Mouse (Mus musculus): ENCODE data around the gene March7. TPM values are rescaled to one million over a fixed set of nuclear protein-coding genes. Genes with fewer than 3 reads are reported as not detected.

March7 gene
- polyA plus RNA-seq, 1 experiment from 2014 or later, result 16.5 TPM

GRCm38 (mm10) chr2:60230361-60230760, 20.7 kb downstream of the March7 start:
- H3K36me3 ChIP-seq (replicated peaks; ENCODE audit: insufficient read depth, low read length), result peaks cover 45% of the 10 kb centered on the region
- DNase-seq, result no peak
- 76% methylated on average over 2 of the region's 2 CpGs for WGBS (ENCODE audit: insufficient replicate concordance)

GRCm38 (mm10) chr2:60233147-60233546, 23.5 kb downstream of the March7 start:
- ATAC-seq, result no peak
- TF ChIP-seq CTCF (IDR thresholded peaks at IDR 0.05; ENCODE audit: low read depth), result no peak
- TF ChIP-seq EP300 (IDR thresholded peaks at IDR 0.05; ENCODE audit: low read depth), result no peak
- DNase-seq, result no peak
- Histone ChIP-seq H3K36me3 (replicated peaks; ENCODE audit: insufficient read depth, low read length) (peaks cover 64% of the 10 kb centered on the region), H3K9me3 (ENCODE audit: low read length) (no peaks in the 10 kb centered on the region), H3K27ac (ENCODE audit: low read depth) (no peak overlapping the region), H3K4me1 (ENCODE audit: insufficient read depth) (no peaks in the 10 kb centered on the region), H3K27me3 (ENCODE audit: insufficient read depth, low read length) (no peaks in the 10 kb centered on the region), H3K4me2 (ENCODE audit: low read depth, low read length) (no peak overlapping the region), H3K9ac (replicated peaks) (no peak overlapping the region), H3K4me3 (ENCODE audit: low read depth, low read length) (no peak overlapping the region)
- whole genome bisulfite sequencing (ENCODE audit: insufficient replicate concordance), result 65% methylated on average over 2 of the region's 2 CpGs

More at GRCm38 (mm10) chr2:60230361-60230760, 20.7 kb downstream of the March7 start:
- no peak overlapping the region for H3K4me3 ChIP-seq (ENCODE audit: low read depth, low read length)
- no peak overlapping the region for H3K4me2 ChIP-seq (ENCODE audit: low read depth, low read length)
- no peaks in the 10 kb centered on the region for H3K27me3 ChIP-seq (ENCODE audit: insufficient read depth, low read length)
- no peak for ATAC-seq
- H3K27ac ChIP-seq (ENCODE audit: low read depth), result no peak overlapping the region
- no peak overlapping the region for H3K9ac ChIP-seq (replicated peaks)
- no peaks in the 10 kb centered on the region for H3K9me3 ChIP-seq (ENCODE audit: low read length)
- TF ChIP-seq EP300 (IDR thresholded peaks at IDR 0.05; ENCODE audit: low read depth) (no peak), CTCF (IDR thresholded peaks at IDR 0.05; ENCODE audit: low read depth) (no peak)
- 0 out of 2 replicates have a peak, but pooled peaks cover 4% of the 10 kb centered on the region for H3K4me1 ChIP-seq (ENCODE audit: insufficient read depth)

- DNase-seq, result no peak
- ATAC-seq, result no peak
- Histone ChIP-seq H3K9me3 (ENCODE audit: low read length) (no peaks in the 10 kb centered on the region), H3K27ac (ENCODE audit: low read depth) (no peak overlapping the region), H3K27me3 (ENCODE audit: insufficient read depth, low read length) (no peaks in the 10 kb centered on the region), H3K9ac (replicated peaks) (no peak overlapping the region), H3K4me1 (ENCODE audit: insufficient read depth) (no peaks in the 10 kb centered on the region), H3K4me2 (ENCODE audit: low read depth, low read length) (no peak overlapping the region), H3K4me3 (ENCODE audit: low read depth, low read length) (no peak overlapping the region), H3K36me3 (replicated peaks; ENCODE audit: insufficient read depth, low read length) (peaks cover 70% of the 10 kb centered on the region)
- TF ChIP-seq CTCF (IDR thresholded peaks at IDR 0.05; ENCODE audit: low read depth), result no peak
- TF ChIP-seq EP300 (IDR thresholded peaks at IDR 0.05; ENCODE audit: low read depth), result no peak
- WGBS (ENCODE audit: insufficient replicate concordance), result 76% methylated on average over 7 of the region's 7 CpGs
Observed at GRCm38 (mm10) chr2:60234506-60234905, 24.8 kb downstream of the March7 start.

- no peaks in the 10 kb centered on the region for H3K27me3 ChIP-seq (ENCODE audit: insufficient read depth, low read length)
- H3K27ac ChIP-seq (ENCODE audit: low read depth), result no peak overlapping the region
- no peak overlapping the region for H3K4me3 ChIP-seq (ENCODE audit: low read depth, low read length)
- H3K4me1 ChIP-seq (ENCODE audit: insufficient read depth), result no peaks in the 10 kb centered on the region
- ATAC-seq (no peak), DNase-seq (no peak)
- WGBS (ENCODE audit: insufficient replicate concordance), result 77% methylated on average over 4 of the region's 4 CpGs
- H3K9me3 ChIP-seq (ENCODE audit: low read length), result no peaks in the 10 kb centered on the region
- peaks cover 33% of the 10 kb centered on the region for H3K36me3 ChIP-seq (replicated peaks; ENCODE audit: insufficient read depth, low read length)
- H3K9ac ChIP-seq (replicated peaks), result no peak overlapping the region
- H3K4me2 ChIP-seq (ENCODE audit: low read depth, low read length), result no peak overlapping the region
- no peak for TF ChIP-seq CTCF (IDR thresholded peaks at IDR 0.05; ENCODE audit: low read depth)
- TF ChIP-seq EP300 (IDR thresholded peaks at IDR 0.05; ENCODE audit: low read depth), result no peak
Observed at GRCm38 (mm10) chr2:60252782-60253181, 43.1 kb downstream of the March7 start.

- no peak overlapping the region for H3K9ac ChIP-seq (replicated peaks)
- no peak overlapping the region for H3K4me3 ChIP-seq (ENCODE audit: low read depth, low read length)
- no peaks in the 10 kb centered on the region for H3K4me1 ChIP-seq (ENCODE audit: insufficient read depth)
- H3K4me2 ChIP-seq (ENCODE audit: low read depth, low read length), result no peak overlapping the region
- H3K36me3 ChIP-seq (replicated peaks; ENCODE audit: insufficient read depth, low read length), result peaks cover 35% of the 10 kb centered on the region
- no peak for DNase-seq
- no peaks in the 10 kb centered on the region for H3K27me3 ChIP-seq (ENCODE audit: insufficient read depth, low read length)
- no peak overlapping the region for H3K27ac ChIP-seq (ENCODE audit: low read depth)
- TF ChIP-seq CTCF (IDR thresholded peaks at IDR 0.05; ENCODE audit: low read depth), result no peak
- no peak for TF ChIP-seq EP300 (IDR thresholded peaks at IDR 0.05; ENCODE audit: low read depth)
- H3K9me3 ChIP-seq (ENCODE audit: low read length), result no peaks in the 10 kb centered on the region
- ATAC-seq, result no peak
Observed at GRCm38 (mm10) chr2:60253506-60253905, 43.8 kb downstream of the March7 start.

GRCm38 (mm10) chr2:60256751-60257150, 47.1 kb downstream of the March7 start:
- Histone ChIP-seq H3K9me3 (ENCODE audit: low read length) (no peaks in the 10 kb centered on the region), H3K36me3 (replicated peaks; ENCODE audit: insufficient read depth, low read length) (peaks cover 28% of the 10 kb centered on the region), H3K27me3 (ENCODE audit: insufficient read depth, low read length) (no peaks in the 10 kb centered on the region), H3K9ac (replicated peaks) (no peak overlapping the region), H3K4me2 (ENCODE audit: low read depth, low read length) (no peak overlapping the region), H3K4me1 (ENCODE audit: insufficient read depth) (no peaks in the 10 kb centered on the region), H3K27ac (ENCODE audit: low read depth) (no peak overlapping the region), H3K4me3 (ENCODE audit: low read depth, low read length) (no peak overlapping the region)
- 80% methylated on average over 2 of the region's 2 CpGs for WGBS (ENCODE audit: insufficient replicate concordance)
- ATAC-seq, result no peak
- no peak for DNase-seq
- TF ChIP-seq EP300 (IDR thresholded peaks at IDR 0.05; ENCODE audit: low read depth) (no peak), CTCF (IDR thresholded peaks at IDR 0.05; ENCODE audit: low read depth) (no peak)

GRCm38 (mm10) chr2:60259186-60259585, 49.5 kb downstream of the March7 start:
- no peak overlapping the region for H3K9ac ChIP-seq (replicated peaks)
- no peak for TF ChIP-seq EP300 (IDR thresholded peaks at IDR 0.05; ENCODE audit: low read depth)
- no peak for TF ChIP-seq CTCF (IDR thresholded peaks at IDR 0.05; ENCODE audit: low read depth)
- WGBS (ENCODE audit: insufficient replicate concordance), result 89% methylated on average over 5 of the region's 5 CpGs
- ATAC-seq (no peak), DNase-seq (no peak)
- H3K4me1 ChIP-seq (ENCODE audit: insufficient read depth), result no peaks in the 10 kb centered on the region
- no peaks in the 10 kb centered on the region for H3K27me3 ChIP-seq (ENCODE audit: insufficient read depth, low read length)
- H3K4me3 ChIP-seq (ENCODE audit: low read depth, low read length), result no peak overlapping the region
- H3K9me3 ChIP-seq (ENCODE audit: low read length), result no peaks in the 10 kb centered on the region
- peaks cover 29% of the 10 kb centered on the region for H3K36me3 ChIP-seq (replicated peaks; ENCODE audit: insufficient read depth, low read length)
- no peak overlapping the region for H3K4me2 ChIP-seq (ENCODE audit: low read depth, low read length)
- no peak overlapping the region for H3K27ac ChIP-seq (ENCODE audit: low read depth)
